Mouse (Mus musculus) limb, embryonic 11.5 days (tissue): Measurements from ENCODE around the gene Rasl12. TPM values are rescaled to one million over a fixed set of nuclear protein-coding genes. Genes with fewer than 3 reads are reported as not detected.

ENCODE experiments used
- ATAC-seq: fragments of 200-750 bp; cut with Nextera tagmentation; 2 replicates; pipeline ENCODE4 v1.8.0; 2017; ENCODE audit warnings: low read depth; ENCODE audit not compliant: insufficient number of reproducible peaks, low FRiP score, low TSS enrichment
- DNase-seq: peaks from one replicate; pipeline ENCODE4 v3.0.0-alpha.2; 2015; ENCODE audit warnings: low spot score
- H3K27ac ChIP-seq: fragments of 300-500 bp; sonication (generic); replicated peaks from 2 replicates; pipeline ENCODE4 v1.5.1; 2014; ENCODE audit warnings: low read depth, mild to moderate bottlenecking, low read length
- H3K27me3 ChIP-seq: fragments of 300-500 bp; sonication (generic); 2 replicates; pipeline ENCODE4 v1.6.1; 2014; ENCODE audit warnings: mild to moderate bottlenecking, low read length, mixed read lengths; ENCODE audit not compliant: control insufficient read depth, insufficient read depth
- H3K36me3 ChIP-seq: fragments of 300-500 bp; sonication (generic); 2 replicates; pipeline ENCODE4 v1.6.1; 2014; ENCODE audit warnings: mild to moderate bottlenecking, low read length, moderate library complexity, mixed read lengths; ENCODE audit not compliant: control insufficient read depth, insufficient read depth
- H3K4me1 ChIP-seq: fragments of 300-500 bp; sonication (generic); 2 replicates; pipeline ENCODE4 v1.6.1; 2014; ENCODE audit warnings: low read length, mixed read lengths; ENCODE audit not compliant: control insufficient read depth, insufficient read depth
- H3K4me2 ChIP-seq: fragments of 300-500 bp; sonication (generic); 2 replicates; pipeline ENCODE4 v1.6.1; 2014; ENCODE audit warnings: low read depth, mild to moderate bottlenecking, moderate library complexity; ENCODE audit not compliant: severe bottlenecking
- H3K4me3 ChIP-seq: fragments of 300-500 bp; sonication (generic); 2 replicates; pipeline ENCODE4 v1.5.1; 2014; ENCODE audit warnings: low read depth, low read length
- H3K9ac ChIP-seq: fragments of 300-500 bp; sonication (generic); 2 replicates; pipeline ENCODE4 v1.6.1; 2014; ENCODE audit warnings: mild to moderate bottlenecking, low read length
- H3K9me3 ChIP-seq: fragments of 300-500 bp; sonication (generic); 2 replicates; pipeline ENCODE4 v1.6.1; 2016; ENCODE audit warnings: low read length; ENCODE audit not compliant: control insufficient read depth
- WGBS: fragments of 180-500 bp; shearing (Covaris S2); extraction: QIAGEN DNeasy Blood & Tissue Kit; methylation state at CpG from one replicate; pipeline ENCODE4 v1.1.7; 2014; 5-methylcytosine and 5-hydroxymethylcytosine counted together
- polyA plus RNA-seq: library from polyadenylated mRNA; unstranded; fragments of >200 nt; fragmentation: Nextera tagmentation; extraction: Ambion mirVana; gene quantifications from 2 replicates; pipeline ENCODE4 v1.2.1, GENCODE M21; 2014

Rasl12 gene
- polyA plus RNA-seq, 1 experiment from 2014 or later = 9.7 TPM

DNA sequence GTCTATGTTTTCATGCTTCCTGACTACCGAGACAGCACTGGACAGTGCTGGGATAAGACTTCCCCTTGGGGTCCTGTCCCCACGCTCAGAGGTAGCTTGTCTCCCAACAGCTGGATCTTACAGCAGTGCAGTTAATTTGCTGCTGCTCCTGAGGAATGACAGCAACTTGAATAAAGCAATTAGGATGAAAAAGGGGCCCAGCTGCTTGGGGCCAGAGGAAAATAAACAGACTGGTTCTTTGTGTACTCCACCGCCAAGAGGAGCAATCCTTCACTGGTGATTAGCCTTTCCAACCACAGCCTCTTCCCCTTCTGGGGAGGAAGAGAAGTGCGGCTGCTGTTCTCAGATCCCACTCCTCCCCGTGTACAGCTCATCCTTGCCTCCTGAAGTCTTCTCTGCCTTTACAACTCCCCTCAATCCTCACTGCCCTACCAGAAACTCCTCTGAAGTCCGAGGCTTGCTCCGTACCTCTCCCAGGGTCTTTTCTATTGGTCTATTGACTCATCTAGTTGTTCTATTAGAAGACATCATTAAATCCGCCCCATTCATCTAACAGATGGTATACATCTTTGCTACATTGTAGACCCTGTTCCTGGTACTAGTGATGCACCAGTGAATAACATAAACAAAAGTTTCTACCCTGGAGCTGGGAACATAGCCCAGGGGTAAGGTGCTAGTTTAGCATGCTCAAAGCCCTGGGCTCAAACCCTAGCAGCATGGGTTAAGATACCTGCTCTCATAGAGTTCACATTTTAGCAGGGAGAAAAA is 11.7 kb upstream of the Rasl12 start:
- no peak for DNase-seq
- 16% methylated on average over 8 of the region's 8 CpGs for WGBS
- Histone ChIP-seq H3K4me3 (no peak overlapping the region), H3K4me1 (no peaks in the 10 kb centered on the region), H3K27ac (no peak overlapping the region), H3K36me3 (no peaks in the 10 kb centered on the region), H3K4me2 (no peak overlapping the region), H3K9ac (no peak overlapping the region), H3K9me3 (peaks cover 4% of the 10 kb centered on the region), H3K27me3 (peaks cover 17% of the 10 kb centered on the region)
- no peak for ATAC-seq

DNA sequence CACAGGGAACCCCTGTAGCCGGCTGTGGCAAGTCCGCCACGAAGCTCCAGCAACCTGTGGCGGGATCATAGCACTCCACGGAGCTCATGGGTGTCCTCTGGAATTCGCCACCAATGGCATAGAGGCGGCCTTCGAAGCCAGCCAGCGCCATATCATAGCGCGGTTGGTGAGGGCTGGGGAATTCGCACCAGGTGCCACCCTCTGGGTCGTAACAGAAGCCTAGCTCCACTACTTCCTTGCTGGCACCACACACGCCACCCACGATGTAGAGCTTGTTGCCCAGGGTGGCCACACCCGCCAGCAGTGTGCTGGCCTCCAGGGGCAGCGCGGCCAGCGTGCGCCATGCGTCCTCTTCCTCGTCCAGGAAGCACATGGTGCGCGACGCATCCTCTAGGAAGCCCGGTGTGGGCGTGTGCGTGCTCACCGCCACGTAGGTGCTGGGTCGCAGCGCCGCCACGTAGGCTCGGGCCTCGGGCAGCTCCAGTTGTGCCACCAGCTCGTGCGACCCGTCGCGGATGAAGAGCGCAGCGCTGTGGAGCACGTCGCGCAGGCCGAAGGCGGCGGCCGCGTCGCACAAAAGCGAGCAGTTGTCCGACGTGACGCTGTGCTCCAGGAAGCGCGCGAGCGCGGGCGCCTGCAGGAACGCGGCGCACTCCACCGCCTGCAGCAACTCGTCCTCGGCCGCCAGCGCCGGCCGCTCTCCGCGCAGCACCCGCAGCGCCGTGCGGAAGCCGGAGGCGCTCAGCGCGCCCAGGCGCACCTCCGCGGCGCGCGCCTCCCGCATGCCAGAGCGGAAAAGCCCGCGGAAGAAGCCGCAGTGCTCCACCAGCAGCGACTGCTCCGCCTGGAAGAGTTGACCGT is 7.3 kb upstream of the Rasl12 start:
- H3K9me3 ChIP-seq = peaks cover 4% of the 10 kb centered on the region
- 16% methylated on average over 96 of the region's 96 CpGs for WGBS
- DNase-seq (peak; percentile 52), ATAC-seq (0 out of 2 replicates have a peak, but pooled peaks have one; percentile 13)
- H3K27me3 ChIP-seq = peaks cover 30% of the 10 kb centered on the region
- peak overlapping the region; percentile 41 for H3K9ac ChIP-seq
- H3K4me2 ChIP-seq = peak overlapping the region; percentile 66
- no peaks in the 10 kb centered on the region for H3K4me1 ChIP-seq
- H3K4me3 ChIP-seq = peak overlapping the region; percentile 40
- H3K27ac ChIP-seq = no peak overlapping the region
- H3K36me3 ChIP-seq = no peaks in the 10 kb centered on the region

DNA sequence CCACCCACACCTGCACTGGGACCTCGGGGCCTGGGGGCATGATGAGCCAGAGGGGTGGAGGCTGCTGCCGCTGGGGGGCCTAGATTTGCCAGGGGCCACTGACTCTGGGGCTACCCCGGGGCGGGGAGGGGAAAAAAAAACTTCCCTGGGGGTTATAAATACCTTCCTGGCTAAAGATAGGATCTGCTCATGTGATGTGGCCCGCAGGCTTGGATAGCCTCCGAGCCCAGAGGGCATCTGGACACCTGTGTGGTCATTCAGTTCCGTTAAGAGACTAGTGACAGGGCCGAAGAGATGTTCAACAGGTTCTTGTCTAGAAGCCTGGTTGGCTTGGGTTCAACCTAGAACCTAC is 6.7 kb upstream of the Rasl12 start, which contains the start of gene Kbtbd13:
Gene Kbtbd13, minus strand, starts transcription at position 40 of the 352 bp plus-strand sequence.
- H3K27me3 ChIP-seq = peaks cover 30% of the 10 kb centered on the region
- ATAC-seq (no peak), DNase-seq (no peak)
- peaks cover 4% of the 10 kb centered on the region for H3K9me3 ChIP-seq
- H3K4me2 ChIP-seq = peak within 1 kb of the TSS; percentile 66
- no peak within 1 kb of the TSS for H3K27ac ChIP-seq
- peak within 1 kb of the TSS; percentile 41 for H3K9ac ChIP-seq
- no peaks in the 10 kb centered on the region for H3K36me3 ChIP-seq
- peak within 1 kb of the TSS; percentile 40 for H3K4me3 ChIP-seq
- no peaks in the 10 kb centered on the region for H3K4me1 ChIP-seq
- 35% methylated on average over 8 of the region's 8 CpGs for WGBS

DNA sequence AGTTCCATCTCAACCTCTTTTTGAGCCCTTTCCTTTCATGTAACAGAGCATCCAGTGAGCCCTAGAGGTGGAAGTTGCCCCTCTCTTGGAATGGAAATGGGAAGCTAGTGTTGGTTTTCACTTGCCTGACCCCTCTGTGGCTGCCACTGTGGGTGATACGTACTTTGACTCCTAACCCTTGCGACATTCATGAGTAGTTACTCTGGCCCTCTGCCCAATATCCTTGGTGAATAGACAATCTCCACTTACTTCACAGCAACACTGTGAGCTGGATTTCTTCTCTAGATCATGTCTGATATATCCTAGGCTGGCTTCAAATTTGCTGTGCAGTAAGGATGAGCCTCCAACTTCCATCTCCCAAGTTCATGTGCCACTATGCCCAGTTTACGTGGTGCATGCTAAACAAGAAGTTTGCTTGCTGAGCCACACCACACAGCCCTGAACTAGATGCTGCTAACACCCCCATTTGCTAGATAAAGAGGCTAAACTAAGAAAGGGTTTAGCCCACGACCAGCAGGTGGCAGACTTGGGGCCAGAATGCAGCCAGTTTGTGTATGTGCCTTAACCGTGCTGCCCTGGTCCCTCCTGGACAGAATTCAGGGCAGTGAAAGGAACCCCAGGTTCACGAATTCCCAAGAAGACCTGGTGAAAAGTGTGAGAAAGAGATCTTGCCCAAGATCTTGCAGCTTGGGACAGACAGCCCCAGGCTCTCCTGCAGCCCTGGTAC is 5.5 kb upstream of the Rasl12 start:
- WGBS = 30% methylated on average over 6 of the region's 6 CpGs
- Histone ChIP-seq H3K4me3 (no peak overlapping the region), H3K9me3 (peaks cover 4% of the 10 kb centered on the region), H3K36me3 (no peaks in the 10 kb centered on the region), H3K9ac (no peak overlapping the region), H3K4me2 (no peak overlapping the region), H3K27ac (no peak overlapping the region), H3K27me3 (peaks cover 30% of the 10 kb centered on the region), H3K4me1 (no peaks in the 10 kb centered on the region)
- ATAC-seq = no peak
- DNase-seq = peak; percentile 83

DNA sequence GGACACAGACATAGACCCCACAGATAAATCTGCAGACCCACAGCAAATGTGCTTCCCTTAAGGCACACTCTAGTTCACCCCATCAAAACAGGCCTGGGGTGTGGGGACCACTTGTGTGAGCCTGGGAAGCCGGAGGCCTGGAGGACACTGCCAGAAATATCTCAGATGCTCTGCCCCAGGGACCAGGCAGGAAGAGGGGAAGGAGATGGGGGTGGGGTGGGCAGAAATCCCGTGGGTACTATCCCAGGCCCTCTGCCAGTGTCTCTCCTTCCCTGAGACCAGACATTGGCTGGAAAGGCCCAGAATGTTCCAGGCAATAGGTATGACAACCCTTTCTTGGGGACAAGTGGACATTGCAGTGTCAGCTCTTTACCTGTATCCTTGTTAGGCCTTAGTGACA is 4.7 kb upstream of the Rasl12 start:
- WGBS = 63% methylated on average over 2 of the region's 2 CpGs
- no peaks in the 10 kb centered on the region for H3K4me1 ChIP-seq
- ATAC-seq = no peak
- H3K9me3 ChIP-seq = peaks cover 4% of the 10 kb centered on the region
- no peaks in the 10 kb centered on the region for H3K36me3 ChIP-seq
- H3K4me2 ChIP-seq = no peak overlapping the region
- H3K4me3 ChIP-seq = no peak overlapping the region
- no peak overlapping the region for H3K27ac ChIP-seq
- H3K27me3 ChIP-seq = peaks cover 30% of the 10 kb centered on the region
- DNase-seq = no peak
- H3K9ac ChIP-seq = no peak overlapping the region

DNA sequence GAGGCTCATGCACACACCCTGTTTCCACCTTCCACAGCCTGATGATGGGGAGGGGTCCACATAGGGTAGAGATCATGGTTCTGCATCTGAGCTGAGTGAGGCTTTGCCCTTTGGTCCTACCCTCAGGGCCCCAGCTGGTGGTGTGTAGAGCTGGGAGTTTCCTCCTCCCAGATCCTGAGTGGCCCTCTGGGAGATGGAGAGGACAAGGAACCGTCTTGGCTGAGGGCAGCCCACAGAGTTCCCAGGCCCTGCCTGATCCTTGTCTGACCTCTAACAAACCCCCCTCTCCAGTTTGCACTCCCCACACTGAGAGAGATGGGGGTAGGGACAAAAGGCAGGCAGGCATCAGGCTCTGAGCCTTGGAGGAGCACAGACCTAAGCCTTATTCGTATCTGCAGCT is 3.9 kb upstream of the Rasl12 start:
- no peaks in the 10 kb centered on the region for H3K4me1 ChIP-seq
- no peak overlapping the region for H3K9ac ChIP-seq
- H3K36me3 ChIP-seq = no peaks in the 10 kb centered on the region
- H3K9me3 ChIP-seq = peaks cover 4% of the 10 kb centered on the region
- ATAC-seq (no peak), DNase-seq (no peak)
- peaks cover 30% of the 10 kb centered on the region for H3K27me3 ChIP-seq
- 73% methylated on average over 2 of the region's 2 CpGs for WGBS
- no peak overlapping the region for H3K4me2 ChIP-seq
- no peak overlapping the region for H3K27ac ChIP-seq
- H3K4me3 ChIP-seq = no peak overlapping the region

DNA sequence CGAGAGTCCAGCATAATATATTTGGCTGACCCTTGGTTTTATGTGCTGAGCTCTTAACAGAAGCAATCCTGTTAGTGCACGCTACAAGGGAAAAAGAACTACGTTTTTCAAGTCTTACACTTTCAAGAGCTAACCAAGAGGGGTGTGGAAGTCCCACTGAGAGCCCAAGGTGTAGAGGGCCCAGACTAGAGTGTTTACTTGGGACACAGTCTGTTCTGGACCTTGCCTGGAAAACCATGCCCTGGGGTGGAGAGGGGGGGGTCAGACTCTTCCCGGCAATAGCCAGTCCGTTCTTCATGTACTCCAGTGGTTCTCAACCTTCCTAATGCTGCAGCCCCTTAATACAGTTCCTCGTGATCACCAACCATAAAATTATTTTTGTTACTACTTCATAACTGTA is 1.6 kb downstream of the Rasl12 start:
- Histone ChIP-seq H3K9ac (no peak overlapping the region), H3K4me1 (no peaks in the 10 kb centered on the region), H3K9me3 (no peaks in the 10 kb centered on the region), H3K27ac (no peak overlapping the region), H3K36me3 (no peaks in the 10 kb centered on the region), H3K4me3 (no peak overlapping the region), H3K4me2 (no peak overlapping the region), H3K27me3 (no peaks in the 10 kb centered on the region)
- WGBS = 90% methylated on average over 6 of the region's 6 CpGs
- DNase-seq (no peak), ATAC-seq (no peak)
